Mouse (Mus musculus): ENCODE measurements around the gene Olfr659.

Gene Olfr659

GRCm38 (mm10) chr7:104666453-104666852, at the start of gene Olfr659:
Gene Olfr659 (plus strand): TSS chr7:104666753.
- DNase-seq (ENCODE audit: low read depth, low spot score), result no peak

DNA sequence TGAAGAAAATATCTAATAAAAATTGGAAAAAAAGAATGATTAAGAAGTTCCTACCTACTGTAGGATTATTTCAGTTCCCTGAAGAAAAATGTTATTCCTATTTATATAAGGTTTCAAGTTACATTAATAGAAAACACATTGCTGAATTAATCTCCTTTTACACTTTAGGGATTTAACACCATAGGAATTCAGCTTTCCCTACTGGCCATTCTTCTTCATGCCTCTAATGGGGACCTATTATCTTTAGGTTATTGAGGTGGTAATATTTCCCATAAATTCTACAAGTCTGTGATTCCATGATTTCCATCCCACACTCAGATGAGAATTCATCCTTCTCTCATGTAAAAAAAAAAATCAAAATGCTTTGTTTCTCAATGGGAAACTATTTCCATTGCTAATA, 42.1 kb upstream of the Olfr659 start, which contains the start of gene Olfr657:
Gene Olfr657 (plus strand): TSS at position 301 of the 400 bp plus-strand sequence.
- no peak for DNase-seq (ENCODE audit: low read depth, low spot score)

- DNase-seq (ENCODE audit: low read depth, low spot score), result peak; percentile 21
These were observed 19.6 kb upstream of the Olfr659 start, which contains the start of gene Olfr658 for GRCm38 (mm10) chr7:104646841-104647482. Gene Olfr658 (minus strand): TSS chr7:104647305.

- no peak for DNase-seq (ENCODE audit: low read depth, low spot score)
These were observed 19.6 kb downstream of the Olfr659 start, which contains the start of gene Olfr661 for GRCm38 (mm10) chr7:104686201-104686600. Gene Olfr661 (plus strand): TSS chr7:104686501.

Measured in brain, adult 2 months (tissue).